Mouse (Mus musculus): ENCODE measurements around the gene Trpm4.
A peak's percentile ranks its signal among the peaks of the same experiment; 100 is the strongest.
"Not testable (repeated sequence)": the region's sequence is repeated elsewhere in the genome, so short reads cannot be mapped to it uniquely, and the experiment has no call there.

Gene Trpm4

DNA sequence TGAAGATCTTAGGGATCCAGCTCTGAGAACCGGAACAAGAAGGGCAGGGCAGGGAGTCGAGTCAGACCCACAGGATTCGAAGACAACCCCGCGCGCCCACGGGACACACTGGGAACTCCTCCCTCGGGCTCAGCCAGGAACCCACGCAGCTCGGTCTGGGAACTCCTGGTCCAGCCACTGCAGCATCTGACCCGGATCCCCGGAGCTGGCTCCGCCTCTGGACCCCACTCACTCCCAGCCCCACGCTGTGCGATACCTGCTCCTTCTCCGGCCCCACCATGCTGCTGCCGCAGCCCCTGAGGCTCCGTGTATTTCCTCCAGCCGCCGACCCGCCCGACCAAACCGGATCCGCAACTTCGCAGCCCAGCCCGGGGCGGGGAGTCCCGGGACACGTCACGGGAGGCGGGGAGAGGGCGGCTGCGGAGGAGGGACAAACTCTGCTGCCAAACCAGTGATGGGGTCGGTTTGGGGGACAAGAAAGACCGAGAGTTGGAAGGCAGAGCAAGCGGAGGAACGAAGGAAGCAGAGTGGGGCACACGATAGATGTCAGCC is at the start of gene Trpm4:
TSS of gene Trpm4 (minus strand) at position 350 of the 552 bp plus-strand sequence.
- DNase-seq, result peak; percentile 81

DNA sequence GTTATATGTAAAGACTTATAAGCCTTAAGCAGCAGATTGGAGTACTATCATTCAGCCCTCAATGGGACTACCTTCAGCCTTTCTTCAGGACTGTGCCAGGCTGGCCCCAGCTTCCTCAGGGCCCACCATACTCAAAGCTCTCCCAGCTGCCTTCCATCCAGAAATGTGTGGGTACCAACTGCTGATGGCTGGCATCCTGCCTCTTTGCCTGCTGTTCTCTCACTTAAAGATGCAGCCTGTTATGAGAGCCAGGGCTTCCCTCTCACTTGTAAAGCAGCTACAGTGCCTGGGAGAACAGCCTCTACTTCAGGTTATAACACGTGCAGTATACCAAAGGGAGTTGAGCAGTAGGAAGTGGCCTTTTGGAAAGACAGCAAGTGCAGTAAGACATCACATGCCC is 42.5 kb upstream of the Trpm4 start:
- peak; percentile 42 for DNase-seq

DNA sequence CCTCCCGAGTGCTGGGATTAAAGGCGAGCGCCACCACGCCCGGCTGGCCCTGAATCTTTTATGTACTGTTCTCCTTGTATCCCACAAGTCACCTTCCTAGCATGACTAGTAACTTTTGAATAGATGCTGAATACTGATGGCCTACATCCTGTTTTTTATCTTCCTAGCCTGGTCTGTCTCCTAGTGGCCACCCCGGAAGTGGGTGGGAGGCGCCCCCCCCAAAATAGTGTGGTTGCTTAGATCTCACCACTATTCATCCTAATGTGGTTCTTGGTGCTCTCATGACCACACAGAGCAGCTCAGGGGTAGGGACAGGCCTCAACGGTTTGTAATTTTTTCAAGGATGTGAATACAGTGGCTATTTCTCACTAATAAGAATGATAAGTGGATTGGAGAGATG is 41.0 kb upstream of the Trpm4 start:
- DNase-seq, result no peak

DNA sequence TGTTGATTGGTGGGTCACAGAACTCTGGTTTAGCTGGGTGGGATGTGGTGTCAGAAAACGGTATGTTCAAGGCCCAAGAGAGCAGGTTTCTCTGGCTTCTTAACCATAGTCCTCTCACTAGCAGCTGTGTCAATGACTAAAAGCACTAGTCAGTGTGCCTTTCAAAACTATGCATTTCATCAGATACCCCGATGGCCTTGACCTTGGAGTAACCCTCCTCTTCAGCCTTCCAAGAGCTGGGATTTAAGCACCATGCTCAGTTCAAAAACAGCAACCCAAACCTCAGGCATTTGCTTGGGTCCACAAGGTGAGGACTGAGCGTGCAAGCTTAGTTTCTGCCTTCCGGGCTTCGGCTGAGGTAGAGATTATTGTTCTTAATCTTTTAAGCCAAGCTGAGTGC is 38.8 kb upstream of the Trpm4 start:
- no peak for DNase-seq

DNA sequence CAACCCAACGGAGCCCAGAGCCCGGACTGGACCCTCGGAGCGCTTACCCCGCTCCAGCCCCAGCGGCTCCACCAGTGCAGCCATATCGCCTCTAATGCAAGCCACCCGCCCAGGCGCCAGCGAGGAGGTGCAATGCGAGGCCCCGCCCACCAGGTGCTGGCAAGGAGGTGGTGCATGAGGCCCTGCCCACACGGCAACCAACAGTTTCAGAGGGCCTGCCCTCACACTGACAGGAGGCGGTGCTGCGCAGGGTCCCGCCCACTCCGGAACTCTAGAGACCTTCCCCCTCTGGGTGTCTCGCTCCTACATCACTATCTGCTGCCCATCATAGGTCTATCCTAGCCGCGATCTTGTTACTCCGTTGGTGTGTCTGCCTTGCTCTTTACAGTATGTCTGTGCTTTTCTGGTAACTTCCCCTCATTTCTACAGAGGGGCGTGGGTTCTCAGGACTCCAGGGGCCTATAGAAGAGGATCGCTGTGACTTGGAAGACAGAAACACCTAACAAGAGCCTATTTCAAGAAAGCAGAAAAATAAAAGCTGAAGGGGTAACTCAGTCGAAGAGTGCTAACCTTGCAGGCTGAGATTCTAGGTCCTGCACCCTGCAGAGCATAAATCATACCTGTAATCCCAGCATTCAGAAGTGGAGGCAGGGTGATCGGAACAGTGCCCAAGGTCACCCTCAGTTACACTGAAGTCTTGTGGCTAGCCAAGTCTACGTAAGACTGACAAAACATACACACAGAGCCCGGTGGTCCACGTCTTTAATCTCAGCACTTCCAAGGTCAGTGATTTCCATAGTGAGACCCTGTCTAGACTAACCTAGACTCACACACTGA is 37.1 kb upstream of the Trpm4 start, which contains the start of gene Lin7b:
TSS of gene Lin7b (minus strand) at position 109 of the 837 bp plus-strand sequence.
- DNase-seq, result peak; percentile 90

- DNase-seq, result peak; percentile 39
Observed at GRCm38 (mm10) chr7:45369836-45370474, 36.4 kb upstream of the Trpm4 start.

GRCm38 (mm10) chr7:45369022-45369745 is 35.6 kb upstream of the Trpm4 start:
- no peak for DNase-seq

DNA sequence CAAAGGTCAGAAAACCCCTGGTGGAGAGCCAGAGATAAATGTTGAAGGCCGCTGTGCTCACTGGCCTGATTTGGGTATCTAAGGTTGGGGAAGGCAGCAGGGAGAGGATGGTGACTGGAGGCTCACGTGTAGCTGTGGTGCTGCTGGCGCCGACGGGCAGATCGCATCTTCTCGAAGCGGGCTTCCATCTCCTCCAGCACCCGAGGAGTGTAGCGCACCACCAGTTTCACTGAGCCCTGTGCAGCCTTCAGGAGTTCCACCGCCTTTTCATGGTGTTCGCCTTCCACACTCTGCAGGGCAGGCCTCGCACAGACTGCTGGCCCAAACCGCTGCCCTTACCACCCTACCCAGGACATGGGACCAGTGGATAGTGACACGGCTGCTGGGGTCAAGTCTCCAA is 34.6 kb upstream of the Trpm4 start:
- no peak for DNase-seq

- peak; percentile 98 for DNase-seq
Observed at GRCm38 (mm10) chr7:45367020-45367880, 33.7 kb upstream of the Trpm4 start.

DNA sequence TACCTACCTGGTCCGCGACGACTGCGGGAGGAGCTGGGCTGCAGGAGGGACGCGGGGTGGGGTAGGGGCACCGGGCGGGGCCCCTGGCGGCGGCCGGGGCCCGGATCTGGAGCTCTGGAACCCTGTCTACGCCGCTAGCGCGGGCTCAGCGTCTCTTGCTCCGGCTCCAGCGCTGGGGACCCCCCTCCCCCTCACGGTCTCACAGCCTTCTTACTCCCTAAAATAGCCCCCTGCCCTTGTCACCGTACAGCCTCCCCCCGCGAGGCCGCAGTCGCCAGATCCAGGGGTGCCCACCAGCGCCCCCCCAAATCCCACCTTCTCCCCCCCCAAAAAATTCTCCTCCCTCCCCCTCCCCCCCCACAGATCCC is 33.1 kb upstream of the Trpm4 start, which contains the start of gene Ppfia3:
TSS of gene Ppfia3 (minus strand) at position 368 of the 368 bp plus-strand sequence.
- no peak for DNase-seq

- DNase-seq, result peak; percentile 40
Observed at GRCm38 (mm10) chr7:45365742-45366651, 32.4 kb upstream of the Trpm4 start.

- no peak for DNase-seq
Observed at GRCm38 (mm10) chr7:45363983-45364382, 30.4 kb upstream of the Trpm4 start.

DNA sequence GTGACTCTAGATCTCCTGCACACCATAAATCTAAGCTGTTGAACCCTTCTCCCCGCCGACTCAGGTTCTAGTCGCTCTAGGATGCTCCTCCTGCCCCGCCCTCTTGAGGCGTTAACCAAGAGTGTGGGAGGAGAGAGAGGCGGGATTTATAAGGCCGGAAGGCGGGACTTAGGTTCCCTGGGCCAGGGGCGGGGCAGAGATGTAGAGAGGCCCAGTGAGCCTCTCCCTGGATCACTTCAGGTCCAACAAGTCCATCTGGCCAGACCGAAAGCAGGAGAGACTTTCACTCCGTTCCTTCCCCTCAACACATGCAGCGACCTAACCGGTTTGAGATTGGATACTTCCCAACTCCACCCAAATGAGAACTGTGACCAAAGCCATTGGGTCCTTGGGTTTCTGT is 29.2 kb upstream of the Trpm4 start:
- DNase-seq, result no peak

- peak; percentile 81 for DNase-seq
Observed at GRCm38 (mm10) chr7:45361243-45361804, 27.7 kb upstream of the Trpm4 start.

GRCm38 (mm10) chr7:45360404-45361125 is 27.0 kb upstream of the Trpm4 start:
- DNase-seq, result no peak

DNA sequence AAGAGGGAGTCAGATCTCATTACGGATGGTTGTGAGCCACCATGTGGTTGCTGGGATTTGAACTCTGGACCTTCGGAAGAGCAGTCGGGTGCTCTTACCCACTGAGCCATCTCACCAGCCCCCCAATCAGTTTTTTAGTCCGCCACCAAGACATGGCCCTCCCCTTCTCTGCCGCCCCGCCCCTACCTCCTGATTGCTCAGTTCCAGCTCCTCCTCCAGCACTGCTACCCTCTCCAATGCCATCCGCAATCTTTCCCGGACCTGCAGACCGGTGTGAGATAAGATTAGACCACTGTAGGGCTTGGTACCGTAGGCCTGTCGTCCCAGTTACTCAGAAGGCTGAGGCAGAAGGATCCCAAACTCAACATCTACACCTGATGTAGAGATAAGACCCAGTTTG is 25.5 kb upstream of the Trpm4 start:
- DNase-seq, result not testable (repeated sequence)

DNA sequence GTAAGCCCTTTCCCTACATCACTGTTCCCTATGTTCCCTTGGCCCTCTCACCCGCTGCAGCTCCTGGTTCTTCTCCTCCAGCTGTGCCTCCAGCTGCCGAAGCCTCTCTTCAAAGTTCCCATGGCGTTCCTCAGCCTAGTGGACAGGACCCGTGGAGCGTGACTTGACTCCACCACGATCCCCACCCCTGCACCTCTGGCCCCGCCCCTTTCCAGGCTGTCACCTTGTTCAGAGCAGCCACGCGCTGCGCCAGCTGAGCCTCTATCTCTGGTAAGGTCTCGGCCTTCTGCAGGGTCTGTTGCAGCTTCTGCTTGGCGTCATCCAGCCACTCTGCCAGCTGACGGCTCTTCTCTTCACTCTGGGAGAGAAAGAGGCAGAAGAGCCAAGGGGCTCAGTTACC is 22.5 kb upstream of the Trpm4 start:
- no peak for DNase-seq

DNA sequence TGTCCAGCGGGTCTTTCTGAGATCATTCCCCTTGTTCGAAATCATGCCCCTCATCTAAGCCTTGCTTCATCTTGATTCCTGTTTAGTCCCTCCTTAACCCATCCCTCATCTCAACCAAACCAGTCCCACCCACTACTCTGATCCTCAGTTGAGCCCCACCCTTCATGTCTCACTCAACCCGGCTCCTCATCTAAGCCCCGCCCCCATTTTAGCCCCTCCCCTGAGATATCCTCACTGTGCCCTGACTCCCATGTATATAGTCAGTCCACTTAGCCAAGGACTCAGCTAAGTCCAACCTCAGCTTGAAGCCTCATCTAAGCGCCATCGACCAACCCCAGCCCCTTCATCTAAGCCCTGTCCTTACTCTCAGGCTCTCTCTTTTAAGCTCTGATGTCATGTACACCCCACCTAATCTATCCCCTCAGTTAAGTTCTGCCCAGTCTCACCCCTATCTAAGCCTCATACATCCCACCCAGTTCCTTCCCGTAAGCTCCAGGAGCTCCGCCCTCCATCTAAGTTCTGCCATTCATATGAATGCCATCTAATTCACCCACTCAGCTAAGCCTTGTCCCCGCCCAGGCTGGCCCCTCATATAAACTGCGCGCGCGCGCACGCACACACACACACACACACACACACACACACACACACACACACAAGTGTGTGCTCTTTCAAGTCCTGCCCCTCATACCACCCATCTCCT is 21.9 kb upstream of the Trpm4 start:
- DNase-seq, result no peak

DNA sequence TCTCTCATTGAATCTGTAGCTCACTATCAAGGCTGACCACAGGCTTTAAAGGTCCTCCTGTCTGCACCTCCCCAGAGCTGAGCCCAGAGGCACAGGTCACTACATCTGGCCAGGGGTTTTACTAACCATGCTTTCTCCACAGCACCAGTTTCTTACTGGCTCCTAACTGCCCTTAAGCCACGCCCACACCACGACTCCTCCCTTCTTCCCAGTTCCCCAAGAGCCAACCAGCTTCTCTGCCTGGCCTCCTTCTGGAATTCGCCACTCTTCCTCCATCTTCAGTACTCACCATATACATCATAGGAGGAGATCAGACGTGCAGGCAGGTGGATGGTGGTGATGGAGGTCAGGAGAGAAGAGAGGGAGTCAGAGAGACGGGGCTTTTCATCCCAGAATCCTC is 19.5 kb upstream of the Trpm4 start:
- DNase-seq, result no peak

Data from right cerebral cortex, postnatal 14 days (tissue).